Mouse (Mus musculus) lung, postnatal 0 days (tissue): ENCODE results near the gene Palld.

Experiments
- CTCF ChIP-seq: IDR thresholded peaks from 2 replicates; pipeline ENCODE4 v1.5.1; 2016; ENCODE audit warnings: antibody characterized with exemption, mild to moderate bottlenecking
- EP300 ChIP-seq: IDR thresholded peaks from 2 replicates; pipeline ENCODE4 v1.6.1; 2016; ENCODE audit warnings: antibody characterized with exemption, mild to moderate bottlenecking, control low read depth

- TF ChIP-seq EP300 (peak; percentile 88), CTCF (no peak)
Observed at GRCm38 (mm10) chr8:61642358-61642847, 260.1 kb downstream of the Palld start.
